Mouse (Mus musculus) liver, adult 2 months (tissue): ENCODE results near the gene Snip1.
A peak's percentile ranks its signal among the peaks of the same experiment; 100 is the strongest.

Experiments
- CTCF ChIP-seq: fragments of 200-500 bp; IDR thresholded peaks from 2 replicates; pipeline ENCODE4 v1.5.1; 2011; ENCODE audit warnings: low read depth, low read length, control low read depth
- POLR2A ChIP-seq: fragments of 200-500 bp; IDR thresholded peaks from 2 replicates; pipeline ENCODE4 v1.6.1; 2011; ENCODE audit warnings: low read length, control low read depth; ENCODE audit not compliant: insufficient read depth; ENCODE audit errors: extremely low read depth

GRCm38 (mm10) chr4:125099458-125099857 is 33.0 kb downstream of the Snip1 start:
- TF ChIP-seq CTCF (peak; percentile 85), POLR2A (no peak)
